Mouse (Mus musculus) left cerebral cortex, adult 9 months (tissue): ENCODE results near the gene Krt24.

Experiments
- DNase-seq, 2 experiments: peaks; one replicate each; pipeline ENCODE4 v3.0.0; 2022; ENCODE audit warnings: low spot score in 2 of 2

The Krt24 gene

GRCm38 (mm10) chr11:99284833-99285312 is at the start of gene Krt24:
Gene Krt24 (minus strand): TSS chr11:99285262.
- no peak for DNase-seq

GRCm38 (mm10) chr11:99333426-99333825 is 48.4 kb upstream of the Krt24 start:
- DNase-seq: peak in 1 of 2 experiments; percentile 49

GRCm38 (mm10) chr11:99329655-99330054 is 44.6 kb upstream of the Krt24 start:
- DNase-seq: no peak

GRCm38 (mm10) chr11:99322851-99323250 is 37.8 kb upstream of the Krt24 start, which contains the start of gene Krt25:
Gene Krt25 (minus strand): TSS chr11:99322951.
- DNase-seq: no peak

GRCm38 (mm10) chr11:99321094-99321493 is 36.0 kb upstream of the Krt24 start:
- DNase-seq: no peak

GRCm38 (mm10) chr11:99319127-99319526 is 34.1 kb upstream of the Krt24 start:
- no peak for DNase-seq

- DNase-seq: no peak
Observed at GRCm38 (mm10) chr11:99316543-99316942, 31.5 kb upstream of the Krt24 start.

- DNase-seq: no peak
Observed at GRCm38 (mm10) chr11:99314594-99314993, 29.5 kb upstream of the Krt24 start.

GRCm38 (mm10) chr11:99310882-99311281 is 25.8 kb upstream of the Krt24 start:
- DNase-seq: no peak

- DNase-seq: peak in 1 of 2 experiments; percentile 70
Observed at GRCm38 (mm10) chr11:99307579-99307978, 22.5 kb upstream of the Krt24 start.

GRCm38 (mm10) chr11:99295039-99295438 is 10.0 kb upstream of the Krt24 start:
- no peak for DNase-seq

- peak in 1 of 2 experiments; percentile 44 for DNase-seq
Observed at GRCm38 (mm10) chr11:99292846-99293245, 7.8 kb upstream of the Krt24 start.

GRCm38 (mm10) chr11:99284011-99284410 is 1.1 kb downstream of the Krt24 start:
- DNase-seq: no peak

- no peak for DNase-seq
Observed at GRCm38 (mm10) chr11:99283334-99283733, 1.7 kb downstream of the Krt24 start.

GRCm38 (mm10) chr11:99281116-99281515 is 3.9 kb downstream of the Krt24 start:
- no peak for DNase-seq

- DNase-seq: no peak
Observed at GRCm38 (mm10) chr11:99279986-99280385, 5.1 kb downstream of the Krt24 start.

- no peak for DNase-seq
Observed at GRCm38 (mm10) chr11:99276786-99277185, 8.3 kb downstream of the Krt24 start.

GRCm38 (mm10) chr11:99275624-99276023 is 9.4 kb downstream of the Krt24 start:
- no peak for DNase-seq

GRCm38 (mm10) chr11:99272721-99273120 is 12.3 kb downstream of the Krt24 start:
- DNase-seq: no peak

GRCm38 (mm10) chr11:99269192-99269591 is 15.9 kb downstream of the Krt24 start:
- no peak for DNase-seq

- DNase-seq: no peak
Observed at GRCm38 (mm10) chr11:99265796-99266195, 19.3 kb downstream of the Krt24 start.

GRCm38 (mm10) chr11:99265220-99265619 is 19.8 kb downstream of the Krt24 start:
- peak; percentile 48 to 80 for DNase-seq

- no peak for DNase-seq
Observed at GRCm38 (mm10) chr11:99256213-99256612, 28.8 kb downstream of the Krt24 start.

- no peak for DNase-seq
Observed at GRCm38 (mm10) chr11:99255316-99255715, 29.7 kb downstream of the Krt24 start.
